In the genomic region with DNA sequence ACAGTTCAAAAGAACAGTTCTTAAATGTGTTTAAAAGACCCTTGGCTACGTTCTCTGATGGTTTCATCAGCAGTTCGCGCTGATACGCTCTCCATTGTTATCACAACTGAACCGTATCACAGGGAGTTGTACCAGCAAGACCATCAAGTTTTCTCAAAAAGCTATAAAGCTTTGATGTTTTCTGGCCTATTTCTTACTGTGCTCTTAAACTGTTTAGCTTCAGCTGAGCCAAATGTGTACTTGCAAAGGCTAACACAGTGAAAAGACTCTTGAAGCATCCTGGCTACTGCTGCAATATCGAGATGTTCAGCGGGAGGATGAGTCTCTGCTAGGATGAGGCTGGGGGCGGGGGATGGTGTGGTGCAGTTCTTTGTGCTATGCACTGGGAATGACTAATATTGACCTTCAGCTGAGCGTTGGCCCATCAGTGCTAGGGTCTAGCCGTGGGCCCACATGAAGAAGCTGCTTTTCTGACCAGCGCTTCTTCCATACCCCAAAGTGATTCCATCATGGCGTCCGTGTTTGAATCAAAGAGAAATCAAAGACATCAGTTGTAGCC, we compare ENCODE assay signal across 9 mouse cellular contexts. TPM values are rescaled to one million over a fixed set of nuclear protein-coding genes. Genes with fewer than 3 reads are reported as not detected.
DNase-seq lines count a peak whose midpoint lies in the region; ATAC-seq lines count a peak whose summit lies in the region.
"Had no signal": no experiment of that assay in that cellular context is flagged by ENCODE, and none has a peak within 500 bp of the region (broad histone marks: within the 10 kb centered on the region; RNA-seq: fewer than 3 reads in every experiment).

No protein-coding gene starts in this region.

- ATAC-seq in limb, embryonic 12.5 days (ENCODE audit: insufficient number of reproducible peaks, insufficient read depth, low FRiP score, low TSS enrichment, low read depth), result no peak
- ATAC-seq in hindbrain, embryonic 15.5 days (ENCODE audit: low FRiP score, low read depth), result peak; percentile 27; the same call in 1 of the 2 replicates
- ATAC-seq in neural tube, embryonic 14.5 days (ENCODE audit: low read depth), result peak; percentile 22; the same call in 1 of the 2 replicates
- no peak for ATAC-seq in cerebellum, adult (ENCODE audit: insufficient number of reproducible peaks, low FRiP score, low TSS enrichment)

- H3K4me2 ChIP-seq in limb, embryonic 12.5 days, result peak overlapping the region; percentile 57
- peak overlapping the region; percentile 54 for H3K4me2 ChIP-seq in hindbrain, embryonic 15.5 days
- H3K4me2 ChIP-seq in neural tube, embryonic 14.5 days (ENCODE audit: low read depth, low read length), result peak overlapping the region; percentile 55

- no peak overlapping the region for H3K27ac ChIP-seq in limb, embryonic 12.5 days
- H3K27ac ChIP-seq in limb, embryonic 10.5 days, result no peak overlapping the region
- peak overlapping the region; percentile 69 for H3K27ac ChIP-seq in hindbrain, embryonic 15.5 days (replicated peaks)
- no peak overlapping the region for H3K27ac ChIP-seq in neural tube, embryonic 14.5 days (ENCODE audit: low read depth, low read length)

- peak; percentile 17 to 43 for DNase-seq in adrenal gland, adult (ENCODE audit: inconsistent age in 2 of 2, low spot score in 1 of 2)
- no peak for DNase-seq in adrenal gland, adult 18-20 months (ENCODE audit: low spot score in 2 of 2)
- no peak for DNase-seq in limb, embryonic 10.5 days (ENCODE audit: low spot score)
- no peak for DNase-seq in gastrocnemius, adult 8-10 months (ENCODE audit: low spot score in 2 of 2)

- H3K4me1 ChIP-seq in limb, embryonic 12.5 days (replicated peaks), result peaks cover 5% of the 10 kb centered on the region
- peaks cover 21% of the 10 kb centered on the region for H3K4me1 ChIP-seq in limb, embryonic 10.5 days
- peaks cover 15% of the 10 kb centered on the region; the same call in 1 of the 2 replicates for H3K4me1 ChIP-seq in hindbrain, embryonic 15.5 days (replicated peaks)
- 0 out of 2 replicates have a peak, but pooled peaks cover 4% of the 10 kb centered on the region for H3K4me1 ChIP-seq in neural tube, embryonic 14.5 days (ENCODE audit: control insufficient read depth, insufficient read depth, low read length)

- H3K36me3 ChIP-seq in limb, embryonic 12.5 days, result no peaks in the 10 kb centered on the region
- no peaks in the 10 kb centered on the region for H3K36me3 ChIP-seq in limb, embryonic 10.5 days
- H3K36me3 ChIP-seq in hindbrain, embryonic 15.5 days, result no peaks in the 10 kb centered on the region
- H3K36me3 ChIP-seq in neural tube, embryonic 14.5 days (ENCODE audit: control insufficient read depth, insufficient read depth, low read length), result no peaks in the 10 kb centered on the region

- H3K27me3 ChIP-seq in limb, embryonic 12.5 days, result 0 out of 2 replicates have a peak, but pooled peaks cover 4% of the 10 kb centered on the region
- peaks cover 11% of the 10 kb centered on the region; the same call in 1 of the 2 replicates for H3K27me3 ChIP-seq in limb, embryonic 10.5 days (ENCODE audit: low read depth, poor library complexity, severe bottlenecking)
- no peaks in the 10 kb centered on the region for H3K27me3 ChIP-seq in hindbrain, embryonic 15.5 days
- H3K27me3 ChIP-seq in neural tube, embryonic 14.5 days (ENCODE audit: control insufficient read depth, insufficient read depth, low read length), result no peaks in the 10 kb centered on the region

- H3K9ac ChIP-seq in limb, embryonic 12.5 days (replicated peaks), result no peak overlapping the region
- peak overlapping the region; percentile 41; the same call in 1 of the 2 replicates for H3K9ac ChIP-seq in hindbrain, embryonic 15.5 days
- H3K9ac ChIP-seq in neural tube, embryonic 14.5 days (replicated peaks; ENCODE audit: low read depth, low read length), result no peak overlapping the region

- WGBS in limb, embryonic 12.5 days, result 77% methylated on average over 13 of the region's 13 CpGs
- WGBS in limb, embryonic 10.5 days, result 83% methylated on average over 13 of the region's 13 CpGs
- WGBS in hindbrain, embryonic 15.5 days, result 46% methylated on average over 13 of the region's 13 CpGs
- whole genome bisulfite sequencing in neural tube, embryonic 14.5 days, result 48% methylated on average over 13 of the region's 13 CpGs

- H3K4me3 ChIP-seq in limb, embryonic 12.5 days (replicated peaks), result 0 out of 2 replicates have a peak overlapping the region, but pooled peaks have one; percentile 30
- no peak overlapping the region for H3K4me3 ChIP-seq in limb, embryonic 10.5 days
- peak overlapping the region; percentile 26 for H3K4me3 ChIP-seq in hindbrain, embryonic 15.5 days
- H3K4me3 ChIP-seq in neural tube, embryonic 14.5 days (ENCODE audit: low read depth, low read length), result peak overlapping the region; percentile 22; the same call in 1 of the 2 replicates
- H3K4me3 ChIP-seq: myocyte had no signal

- no peaks in the 10 kb centered on the region for H3K9me3 ChIP-seq in limb, embryonic 12.5 days
- H3K9me3 ChIP-seq in limb, embryonic 10.5 days (replicated peaks), result no peaks in the 10 kb centered on the region
- no peaks in the 10 kb centered on the region for H3K9me3 ChIP-seq in hindbrain, embryonic 15.5 days
- no peaks in the 10 kb centered on the region for H3K9me3 ChIP-seq in neural tube, embryonic 14.5 days (ENCODE audit: control insufficient read depth, low read length)

RNA-seq across cellular contexts. Expression of a gene that starts 0.7 kb away (rescaled TPM):
- total RNA-seq in adrenal gland, adult 18-20 months (2021), result 1 to 10 TPM in 1 of 2 experiments, under 1 TPM in 1; 0.96 to 2.9 TPM
- polyA plus RNA-seq in limb, embryonic 12.5 days (2016; fragmentation: Nextera tagmentation; extraction: Ambion mirVana), result 34.3 and 39.1 TPM in 2 replicates
- polyA plus RNA-seq in limb, embryonic 10.5 days (2016; fragmentation: Nextera tagmentation; extraction: Ambion mirVana), result 61.9 and 72.0 TPM in 2 replicates
- 10.9 and 14.7 TPM in 2 replicates for polyA plus RNA-seq in hindbrain, embryonic 15.5 days (2015; fragmentation: Nextera tagmentation; extraction: Ambion mirVana)
- 9.9 and 12.9 TPM in 2 replicates for polyA plus RNA-seq in neural tube, embryonic 14.5 days (2014; fragmentation: Nextera tagmentation; extraction: Ambion mirVana)
- total RNA-seq in gastrocnemius, adult 8-10 months (2022), result 1 to 10 TPM in 2 of 4 experiments, under 1 TPM in 2; 0.44 to 1.4 (median 1.0) TPM

Comparison
In these comparisons a context has a peak if more than half of its experiments do, and no peak if none do; other contexts are left out.
1. DNase-seq: peak in adrenal gland, adult (2 of 2); none in adrenal gland, adult 18-20 months (0 of 2), limb, embryonic 10.5 days (single experiment) and gastrocnemius, adult 8-10 months (0 of 2).
2. ATAC-seq: peak in hindbrain, embryonic 15.5 days (single experiment) and neural tube, embryonic 14.5 days (single experiment); none in limb, embryonic 12.5 days (single experiment) and cerebellum, adult (single experiment).
3. Peak in every context shown above with its lines, with median percentiles within 50 percentile points of each other: H3K4me2 ChIP-seq.